In genomic region chr6:22356086-22356507, GRCm38 (mm10) we compare ENCODE assay signal across 8 mouse cellular contexts. TPM values are rescaled to one million over a fixed set of nuclear protein-coding genes. Genes with fewer than 3 reads are reported as not detected.
DNase-seq lines count a peak whose midpoint lies in the region; ATAC-seq and TF ChIP-seq lines count a peak whose summit lies in the region.

Gene Fam3c, minus strand, starts transcription at chr6:22356243.

- TF ChIP-seq EP300 in ES-Bruce4 (IDR thresholded peaks at IDR 0.05; ENCODE audit: insufficient read depth, low read depth, low read length) = no peak

- H3K4me1 ChIP-seq in ES-Bruce4 (ENCODE audit: control insufficient read depth, insufficient read depth, low read length) = peaks cover 2% of the 10 kb centered on the region
- H3K4me1 ChIP-seq in forebrain, embryonic 15.5 days = peaks cover 13% of the 10 kb centered on the region; the same call in 1 of the 2 replicates
- H3K4me1 ChIP-seq in lung, adult 2 months (ENCODE audit: control insufficient read depth, insufficient read depth, low read length) = peaks cover 3% of the 10 kb centered on the region; the same call in 1 of the 2 replicates

- H3K27ac ChIP-seq in ES-Bruce4 (ENCODE audit: insufficient read depth, low read length) = no peak within 1 kb of the TSS
- peak within 1 kb of the TSS; percentile 89 for H3K27ac ChIP-seq in forebrain, embryonic 15.5 days (replicated peaks)

- H3K4me2 ChIP-seq in forebrain, embryonic 15.5 days (replicated peaks) = peak within 1 kb of the TSS; percentile 58

- TF ChIP-seq POLR2A in ES-Bruce4 (IDR thresholded peaks at IDR 0.05; ENCODE audit: insufficient read depth, low read length) = no peak
- TF ChIP-seq POLR2A in lung, adult 2 months (IDR thresholded peaks at IDR 0.05; ENCODE audit: borderline replicate concordance, extremely low read depth, low read depth, low read length) = no peak

- intact Hi-C loops in heart, postnatal 25 days (cut with DNase I) = loop anchor here (2.0 kb wide), 1 partner anchor 27 kb away; no protein-coding TSS in a partner anchor

- TF ChIP-seq CTCF in ES-Bruce4 (IDR thresholded peaks at IDR 0.05; ENCODE audit: low read depth, low read length) = peak; percentile 72
- peak; percentile 55 for TF ChIP-seq CTCF in lung, adult 2 months (IDR thresholded peaks at IDR 0.05; ENCODE audit: insufficient read depth, low read length)

- DNase-seq in cerebellum, adult 11 months = peak; percentile 90
- peak; percentile 91 for DNase-seq in heart, postnatal 25 days (ENCODE audit: low spot score)
- peak; percentile 90 to 94 for DNase-seq in layer of hippocampus, adult 18-20 months (ENCODE audit: low spot score in 2 of 2)
- peak; percentile 94 for DNase-seq in lung, adult 2 months
- DNase-seq in thymus, adult 18-20 months = peak; percentile 86 to 88

- H3K27me3 ChIP-seq in ES-Bruce4 (ENCODE audit: control insufficient read depth, insufficient read depth, low read length, poor library complexity, severe bottlenecking) = no peaks in the 10 kb centered on the region
- H3K27me3 ChIP-seq in forebrain, embryonic 15.5 days = no peaks in the 10 kb centered on the region

- H3K4me3 ChIP-seq in ES-Bruce4 (ENCODE audit: low read depth, low read length) = peak within 1 kb of the TSS; percentile 85
- H3K4me3 ChIP-seq in forebrain, embryonic 15.5 days = peak within 1 kb of the TSS; percentile 92
- peak within 1 kb of the TSS; percentile 70 for H3K4me3 ChIP-seq in lung, adult 2 months (replicated peaks; ENCODE audit: extremely low read depth, low read depth, low read length)

- under 1% methylated on average over 30 of the region's 38 CpGs for WGBS in forebrain, embryonic 15.5 days
- WGBS in lung, adult 2 months = under 1% methylated on average over 38 of the region's 38 CpGs

- H3K9ac ChIP-seq in ES-Bruce4 (ENCODE audit: low read depth, poor library complexity, severe bottlenecking) = peak within 1 kb of the TSS; percentile 91
- H3K9ac ChIP-seq in forebrain, embryonic 15.5 days (replicated peaks) = peak within 1 kb of the TSS; percentile 92

- H3K9me3 ChIP-seq in ES-Bruce4 (replicated peaks; ENCODE audit: control insufficient read depth, insufficient read depth, low read length, poor library complexity, severe bottlenecking) = no peaks in the 10 kb centered on the region; the same call in 1 of the 2 replicates
- H3K9me3 ChIP-seq in forebrain, embryonic 15.5 days = no peaks in the 10 kb centered on the region

- peak; percentile 98 for ATAC-seq in forebrain, embryonic 15.5 days (replicated peaks)
- peak; percentile 87 for ATAC-seq in neutrophil, adult 5-6 weeks (ENCODE audit: extremely low read depth, insufficient number of reproducible peaks, low FRiP score, poor library complexity, severe bottlenecking)

- no peaks in the 10 kb centered on the region for H3K36me3 ChIP-seq in ES-Bruce4 (ENCODE audit: control insufficient read depth, insufficient read depth, low read length, poor library complexity, severe bottlenecking)
- no peaks in the 10 kb centered on the region for H3K36me3 ChIP-seq in forebrain, embryonic 15.5 days

RNA-seq across cellular contexts. Expression of gene Fam3c, which starts in this region (rescaled TPM):
- 76.5 and 84.3 TPM in 2 replicates for polyA plus RNA-seq in ES-Bruce4 (2011; ENCODE audit: insufficient read depth, insufficient read length, low read depth, missing spikeins)
- polyA plus RNA-seq in forebrain, embryonic 15.5 days (2015; fragmentation: Nextera tagmentation; extraction: Ambion mirVana) = 53.5 and 56.2 TPM in 2 replicates
- total RNA-seq in heart, postnatal 25 days (2021) = 10 to 100 TPM; 23.6 to 27.5 TPM
- 10 to 100 TPM; 58.3 to 60.5 TPM for total RNA-seq in layer of hippocampus, adult 18-20 months (2021)
- polyA plus RNA-seq in lung, adult 2 months (2012; rRNA removed) = 5.1 and 9.1 TPM in 2 replicates
- 63.2 and 74.1 TPM in 2 replicates for total RNA-seq in neutrophil, adult 5-6 weeks (2017)
